Mouse (Mus musculus): ENCODE results near the gene Adssl1.

Adssl1 gene

GRCm38 (mm10) chr12:112592985-112593734 is 26.7 kb upstream of the Adssl1 start:
- DNase-seq (ENCODE audit: low spot score in 2 of 2), result no peak

GRCm38 (mm10) chr12:112593951-112594915 is 25.6 kb upstream of the Adssl1 start:
- no peak for DNase-seq (ENCODE audit: low spot score in 2 of 2)

- no peak for DNase-seq (ENCODE audit: low spot score in 2 of 2)
Measured at GRCm38 (mm10) chr12:112594989-112595388, 24.9 kb upstream of the Adssl1 start.

- no peak for DNase-seq (ENCODE audit: low spot score in 2 of 2)
Measured at GRCm38 (mm10) chr12:112595626-112596025, 24.2 kb upstream of the Adssl1 start.

- no peak for DNase-seq (ENCODE audit: low spot score in 2 of 2)
Measured at GRCm38 (mm10) chr12:112596454-112596853, 23.4 kb upstream of the Adssl1 start.

DNA sequence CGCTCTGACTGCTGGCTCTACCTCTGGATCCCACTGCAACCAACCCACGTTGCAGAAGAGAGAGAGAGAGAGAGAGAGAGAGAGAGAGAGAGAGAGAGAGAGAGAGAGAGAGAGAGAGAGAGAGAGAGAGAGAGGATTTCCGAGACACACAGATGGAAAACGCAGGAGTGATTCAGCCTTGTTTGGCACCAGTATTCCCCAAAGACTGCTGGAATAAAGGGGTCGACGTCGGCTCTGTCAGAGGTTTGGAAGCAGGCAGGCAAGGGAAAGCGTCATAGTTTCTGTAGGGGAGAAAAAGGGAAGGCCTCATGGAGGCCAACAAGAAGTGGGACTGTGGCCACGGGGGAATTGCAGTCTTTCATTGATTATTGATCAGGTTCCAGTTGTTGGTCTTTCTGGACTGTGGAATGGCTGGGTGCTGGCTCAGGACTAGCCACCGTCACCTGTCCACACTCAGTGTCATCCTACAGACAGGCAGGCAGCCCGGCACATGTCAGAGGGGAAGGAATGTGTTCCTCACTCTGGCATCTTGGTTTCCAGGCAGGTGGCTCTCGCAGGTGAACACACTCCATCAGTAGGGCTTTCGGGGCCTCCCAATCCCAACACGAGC is 22.8 kb upstream of the Adssl1 start:
- no peak for DNase-seq (ENCODE audit: low spot score in 2 of 2)

DNA sequence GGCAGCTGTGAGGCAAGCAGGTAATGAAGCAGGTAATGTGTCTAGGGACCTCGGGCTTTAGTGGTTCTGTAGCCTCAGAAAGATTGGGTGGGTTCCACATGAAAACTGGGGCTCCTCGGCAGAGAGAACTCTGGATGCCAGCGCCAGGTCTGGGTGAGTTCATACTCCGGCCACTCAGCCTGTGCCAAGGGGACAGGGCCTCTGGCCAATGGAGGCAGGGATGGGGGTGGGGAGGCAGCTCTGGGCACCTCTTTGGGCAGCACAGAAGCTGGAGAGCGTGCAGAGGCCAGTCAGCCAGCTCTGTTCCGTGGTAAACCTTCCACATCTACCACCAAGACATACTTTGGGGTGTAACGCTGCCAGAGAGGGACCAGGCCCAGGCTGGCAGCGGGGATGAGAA is 22.2 kb upstream of the Adssl1 start:
- DNase-seq (ENCODE audit: low spot score in 2 of 2), result no peak

- DNase-seq (ENCODE audit: low spot score in 2 of 2), result no peak
Measured at GRCm38 (mm10) chr12:112599198-112599597, 20.6 kb upstream of the Adssl1 start.

- no peak for DNase-seq (ENCODE audit: low spot score in 2 of 2)
Measured at GRCm38 (mm10) chr12:112599942-112600611, 19.8 kb upstream of the Adssl1 start.

DNA sequence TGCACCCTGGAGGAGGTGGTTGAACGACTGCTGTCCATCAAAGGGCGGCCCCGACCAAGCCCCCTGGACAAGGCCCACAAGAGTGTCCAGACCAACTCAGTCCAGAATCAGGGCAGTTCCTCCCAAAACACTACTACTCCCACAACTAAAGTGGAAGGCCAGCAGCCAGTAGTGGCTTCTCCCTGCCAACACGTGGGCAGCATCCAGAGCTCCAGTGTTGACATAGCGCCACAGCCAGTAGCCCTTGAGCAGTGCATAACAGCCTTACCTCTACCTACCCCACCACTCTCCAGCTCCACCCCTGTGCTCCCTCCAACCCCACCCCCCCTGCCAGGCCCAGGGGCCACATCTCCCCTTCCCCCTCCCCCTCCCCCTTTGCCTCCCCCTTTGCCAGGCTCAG is 15.8 kb upstream of the Adssl1 start:
- DNase-seq (ENCODE audit: low spot score in 2 of 2), result no peak

DNA sequence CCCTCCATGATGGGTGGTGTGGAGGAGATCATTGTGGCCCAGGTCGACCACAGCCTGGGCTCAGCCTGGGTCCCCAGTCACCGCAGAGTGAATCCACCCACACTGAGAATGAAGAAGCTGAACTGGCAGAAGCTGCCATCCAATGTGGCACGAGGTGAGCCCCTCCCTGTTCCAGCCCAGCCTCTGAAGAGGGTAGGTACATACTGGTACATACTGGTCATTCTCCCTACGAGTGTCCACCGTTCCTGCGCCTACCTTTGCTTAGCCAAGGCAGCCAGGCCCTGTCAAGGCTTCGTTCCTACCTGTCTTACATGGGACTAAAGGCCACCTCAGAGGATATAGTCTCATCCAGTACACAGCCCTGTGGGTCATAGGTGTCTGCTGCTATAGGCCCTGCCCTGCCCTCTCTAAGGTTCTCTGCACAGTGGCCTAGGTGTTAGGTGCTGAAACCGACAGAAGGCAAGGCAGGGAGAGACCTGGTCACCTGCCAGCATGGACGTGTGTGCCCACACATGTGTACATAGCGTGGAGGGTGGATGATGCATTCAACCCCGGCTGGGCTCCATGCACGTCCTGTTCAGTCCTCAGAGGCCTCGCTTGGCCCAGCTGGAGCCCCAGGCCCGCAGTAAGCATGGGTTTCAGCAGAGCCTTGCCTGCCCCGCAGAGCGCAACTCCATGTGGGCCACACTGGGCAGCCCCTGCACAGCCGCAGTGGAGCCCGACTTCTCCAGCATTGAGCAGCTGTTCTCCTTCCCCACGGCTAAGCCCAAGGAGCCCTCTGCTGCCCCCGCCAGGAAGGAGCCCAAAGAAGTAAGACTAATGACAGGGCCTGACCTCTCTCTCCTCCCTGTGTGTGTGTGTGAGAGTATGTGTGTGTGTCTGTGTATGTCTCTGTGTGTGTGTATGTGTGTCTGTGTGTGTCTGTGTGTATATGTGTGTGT is 14.9 kb upstream of the Adssl1 start:
- no peak for DNase-seq (ENCODE audit: low spot score in 2 of 2)

GRCm38 (mm10) chr12:112605766-112606165 is 14.1 kb upstream of the Adssl1 start:
- DNase-seq (ENCODE audit: low spot score in 2 of 2), result peak; percentile 51 to 71

DNA sequence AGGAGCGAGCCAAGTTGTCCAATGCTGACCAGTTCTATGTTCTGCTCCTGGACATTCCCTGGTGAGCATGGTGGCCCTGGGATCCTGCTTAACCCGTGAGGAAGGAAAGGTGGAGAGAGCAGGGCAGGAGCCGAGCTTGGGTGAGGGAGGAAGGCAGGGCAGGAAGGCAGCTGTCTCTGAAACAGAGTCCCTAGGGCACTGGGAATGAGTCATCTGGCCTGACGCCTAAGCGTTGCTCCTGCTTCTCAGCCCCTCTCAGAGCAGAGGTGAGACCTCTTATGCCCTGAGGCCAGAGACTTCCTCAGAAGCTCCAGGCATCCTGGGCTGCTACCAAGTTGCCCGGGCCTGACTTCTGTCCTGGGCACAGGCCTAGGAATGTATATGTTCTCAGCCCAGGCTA is 12.8 kb upstream of the Adssl1 start:
- no peak for DNase-seq (ENCODE audit: low spot score in 2 of 2)

GRCm38 (mm10) chr12:112609031-112609430 is 10.8 kb upstream of the Adssl1 start:
- no peak for DNase-seq (ENCODE audit: low spot score in 2 of 2)

DNA sequence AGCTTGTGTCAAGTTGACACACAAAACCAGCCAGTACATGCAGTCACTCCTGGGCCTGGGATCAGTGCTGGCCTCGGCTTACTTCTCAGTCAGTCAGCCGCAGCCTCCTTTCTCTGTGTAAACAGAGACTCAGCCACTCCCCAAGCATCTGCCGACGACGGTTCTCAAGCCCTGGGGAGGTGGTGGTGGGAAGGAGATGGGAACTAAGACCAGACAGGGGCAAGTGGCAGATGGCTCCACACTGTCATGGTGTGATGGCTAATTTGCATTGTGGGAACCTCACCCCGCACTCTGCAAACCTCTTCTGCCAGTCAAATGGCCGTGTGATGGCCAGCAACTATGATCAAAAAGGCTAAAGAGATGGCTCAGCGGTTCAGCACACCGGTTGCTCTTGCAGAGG is 3.2 kb upstream of the Adssl1 start:
- no peak for DNase-seq (ENCODE audit: low spot score in 2 of 2)

- DNase-seq (ENCODE audit: low spot score in 2 of 2), result no peak
Measured at GRCm38 (mm10) chr12:112617184-112617583, 2.7 kb upstream of the Adssl1 start.

DNA sequence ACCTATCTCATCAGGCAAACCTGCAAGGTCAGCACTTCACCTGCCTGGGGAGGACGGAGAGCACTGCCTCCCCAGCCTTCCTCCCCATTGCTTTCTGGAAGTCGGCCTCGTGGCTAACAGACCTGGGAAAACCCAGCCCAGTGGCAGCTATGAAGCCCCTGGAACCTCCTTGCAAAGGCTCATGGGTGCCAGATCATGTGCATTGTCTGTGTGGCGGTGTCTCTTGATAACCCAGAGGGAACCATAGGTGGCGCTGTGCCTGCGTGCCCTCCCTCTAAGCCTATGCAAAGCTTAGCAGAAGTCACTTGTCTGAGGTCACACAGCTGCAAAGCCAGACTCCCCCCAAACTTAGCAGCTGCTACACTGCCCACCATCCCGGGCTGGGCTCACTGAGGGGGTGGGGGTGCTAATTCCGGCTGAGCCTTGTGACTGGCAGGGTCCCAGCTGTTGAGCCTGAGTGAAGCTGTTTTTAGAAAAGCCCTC is 1.9 kb upstream of the Adssl1 start:
- DNase-seq (ENCODE audit: low spot score in 2 of 2), result peak; percentile 58 to 76

DNA sequence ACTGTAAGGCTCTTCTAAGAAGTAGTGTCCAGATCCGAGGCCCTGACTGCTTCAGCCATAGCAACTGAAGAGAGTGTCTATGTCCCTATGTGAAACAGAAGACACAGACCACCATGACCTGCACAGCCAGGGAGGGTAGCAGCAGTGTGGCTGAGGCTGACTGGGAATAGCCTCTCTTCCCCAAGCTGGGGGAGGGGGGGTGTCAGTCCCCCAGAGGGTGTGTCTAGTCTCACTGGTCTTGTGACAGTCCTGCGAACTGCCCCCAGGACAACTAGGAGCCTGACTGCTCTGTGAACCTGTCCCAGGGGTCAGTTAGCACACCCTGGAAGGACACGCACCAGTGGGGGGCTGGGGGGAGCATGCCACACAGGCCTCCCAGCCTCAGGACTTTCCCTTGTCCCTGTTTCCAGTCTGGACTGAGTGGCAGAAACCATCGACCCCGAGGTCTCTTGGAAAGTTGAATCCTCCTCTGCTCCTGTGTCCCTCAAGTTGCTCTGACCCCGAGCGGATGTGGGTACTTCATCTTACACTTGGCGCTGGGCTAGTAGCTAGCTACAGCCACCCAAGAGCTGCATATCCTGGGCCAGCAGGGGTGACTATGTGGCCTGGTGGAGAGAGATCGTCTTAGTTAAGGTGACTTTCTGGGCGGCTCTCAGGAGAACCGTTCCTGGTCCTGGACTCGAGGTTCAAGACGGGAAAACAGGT is 712 bp upstream of the Adssl1 start:
- DNase-seq (ENCODE audit: low spot score in 2 of 2), result no peak

GRCm38 (mm10) chr12:112620354-112621061 is 663 bp downstream of the Adssl1 start:
- no peak for DNase-seq (ENCODE audit: low spot score in 2 of 2)

Measured in spleen, postnatal 14 days (tissue).